Mouse (Mus musculus): ENCODE measurements around the gene Lrtm2. TPM values are rescaled to one million over a fixed set of nuclear protein-coding genes. Genes with fewer than 3 reads are reported as not detected.

The Lrtm2 gene
- polyA plus RNA-seq, 1 experiment: not detected

DNA sequence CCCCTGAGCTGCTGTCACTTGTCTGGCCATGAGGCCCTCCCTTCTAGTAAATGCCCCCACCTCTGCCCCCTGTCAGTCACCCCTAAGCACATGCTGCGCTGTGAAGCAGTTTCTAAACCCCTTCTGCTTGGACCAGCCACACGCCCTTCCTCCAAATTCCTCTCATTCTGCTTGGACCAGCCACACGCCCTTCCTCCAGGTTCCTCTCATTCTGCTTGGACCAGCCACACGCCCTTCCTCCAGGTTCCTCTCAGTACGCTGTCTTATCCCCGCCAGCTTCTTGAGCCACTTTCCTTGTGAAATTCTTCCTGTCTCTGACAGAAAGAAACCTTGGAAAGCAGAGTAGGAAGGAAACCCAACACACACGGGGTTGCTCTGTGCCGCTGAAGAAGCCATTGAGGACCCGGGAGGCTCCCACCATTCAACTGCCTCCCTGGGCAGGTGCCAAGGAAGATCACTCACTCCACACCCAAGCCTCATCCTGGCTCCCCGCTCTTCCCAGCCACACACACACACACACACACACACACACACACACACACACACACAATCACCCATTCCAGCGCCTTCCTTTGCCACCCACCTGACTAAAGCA lies 1.9 kb downstream of the Lrtm2 start:
- no peaks in the 10 kb centered on the region for H3K4me1 ChIP-seq (ENCODE audit: control insufficient read depth)
- H3K9me3 ChIP-seq (ENCODE audit: control insufficient read depth, low read length): no peaks in the 10 kb centered on the region
- TF ChIP-seq TAL1 (IDR thresholded peaks at IDR 0.05; ENCODE audit: low read length): no peak
- no peak for TF ChIP-seq GATA1 (IDR thresholded peaks at IDR 0.05; ENCODE audit: low read length)
- H3K4me3 ChIP-seq (replicated peaks): no peak overlapping the region
- peaks cover 53% of the 10 kb centered on the region for H3K27me3 ChIP-seq (ENCODE audit: control insufficient read depth)
- no peaks in the 10 kb centered on the region for H3K36me3 ChIP-seq (ENCODE audit: control insufficient read depth)

GRCm38 (mm10) chr6:119326541-119326940 lies 4.0 kb downstream of the Lrtm2 start:
- TF ChIP-seq GATA1 (IDR thresholded peaks at IDR 0.05; ENCODE audit: low read length) (no peak), TAL1 (IDR thresholded peaks at IDR 0.05; ENCODE audit: low read length) (no peak)
- Histone ChIP-seq H3K9me3 (ENCODE audit: control insufficient read depth, low read length) (no peaks in the 10 kb centered on the region), H3K27me3 (ENCODE audit: control insufficient read depth) (peaks cover 45% of the 10 kb centered on the region), H3K4me1 (ENCODE audit: control insufficient read depth) (no peaks in the 10 kb centered on the region), H3K36me3 (ENCODE audit: control insufficient read depth) (no peaks in the 10 kb centered on the region), H3K4me3 (replicated peaks) (no peak overlapping the region)

GRCm38 (mm10) chr6:119325978-119326377 lies 4.6 kb downstream of the Lrtm2 start:
- no peak for TF ChIP-seq TAL1 (IDR thresholded peaks at IDR 0.05; ENCODE audit: low read length)
- TF ChIP-seq GATA1 (IDR thresholded peaks at IDR 0.05; ENCODE audit: low read length): no peak
- Histone ChIP-seq H3K9me3 (ENCODE audit: control insufficient read depth, low read length) (no peaks in the 10 kb centered on the region), H3K4me3 (replicated peaks) (no peak overlapping the region), H3K4me1 (ENCODE audit: control insufficient read depth) (no peaks in the 10 kb centered on the region), H3K27me3 (ENCODE audit: control insufficient read depth) (peaks cover 39% of the 10 kb centered on the region), H3K36me3 (ENCODE audit: control insufficient read depth) (no peaks in the 10 kb centered on the region)

- Histone ChIP-seq H3K9me3 (ENCODE audit: control insufficient read depth, low read length) (no peaks in the 10 kb centered on the region; the same call in 1 of the 2 replicates), H3K4me3 (replicated peaks) (no peak overlapping the region), H3K27me3 (ENCODE audit: control insufficient read depth) (peaks cover 27% of the 10 kb centered on the region), H3K4me1 (ENCODE audit: control insufficient read depth) (no peaks in the 10 kb centered on the region), H3K36me3 (ENCODE audit: control insufficient read depth) (no peaks in the 10 kb centered on the region)
- TF ChIP-seq GATA1 (IDR thresholded peaks at IDR 0.05; ENCODE audit: low read length) (no peak), TAL1 (IDR thresholded peaks at IDR 0.05; ENCODE audit: low read length) (no peak)
Observed at GRCm38 (mm10) chr6:119324776-119325175, 5.8 kb downstream of the Lrtm2 start.

- Histone ChIP-seq H3K4me1 (ENCODE audit: control insufficient read depth) (no peaks in the 10 kb centered on the region), H3K9me3 (ENCODE audit: control insufficient read depth, low read length) (peaks cover 5% of the 10 kb centered on the region), H3K4me3 (replicated peaks) (no peak overlapping the region), H3K36me3 (ENCODE audit: control insufficient read depth) (no peaks in the 10 kb centered on the region), H3K27me3 (ENCODE audit: control insufficient read depth) (peaks cover 3% of the 10 kb centered on the region; the same call in 1 of the 2 replicates)
- TF ChIP-seq TAL1 (IDR thresholded peaks at IDR 0.05; ENCODE audit: low read length) (no peak), GATA1 (IDR thresholded peaks at IDR 0.05; ENCODE audit: low read length) (no peak)
Observed at GRCm38 (mm10) chr6:119321752-119322151, 8.8 kb downstream of the Lrtm2 start.

DNA sequence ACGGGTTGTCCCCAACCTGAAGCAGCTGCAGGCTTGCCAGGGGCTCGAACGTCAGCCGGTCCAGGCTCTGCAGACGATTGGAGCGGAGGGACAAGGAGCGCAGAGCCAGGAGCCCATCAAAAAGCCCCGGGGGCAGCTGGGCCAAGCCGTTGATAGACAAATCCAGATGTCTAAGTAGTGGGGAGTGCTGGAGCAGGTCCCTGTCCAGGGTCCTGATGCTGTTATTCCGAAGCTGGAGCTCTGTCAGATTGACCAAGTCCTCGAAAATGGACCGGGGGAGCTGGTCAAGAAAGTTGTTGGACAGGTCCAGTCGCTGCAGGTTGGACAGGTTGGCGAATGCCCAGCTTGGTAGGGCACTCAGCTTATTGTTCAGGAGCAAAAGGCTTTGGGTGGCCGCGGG lies 10.1 kb downstream of the Lrtm2 start:
- Histone ChIP-seq H3K4me1 (ENCODE audit: control insufficient read depth) (no peaks in the 10 kb centered on the region), H3K27me3 (ENCODE audit: control insufficient read depth) (no peaks in the 10 kb centered on the region), H3K36me3 (ENCODE audit: control insufficient read depth) (no peaks in the 10 kb centered on the region), H3K4me3 (replicated peaks) (no peak overlapping the region), H3K9me3 (ENCODE audit: control insufficient read depth, low read length) (peaks cover 5% of the 10 kb centered on the region)
- TF ChIP-seq TAL1 (IDR thresholded peaks at IDR 0.05; ENCODE audit: low read length) (no peak), GATA1 (IDR thresholded peaks at IDR 0.05; ENCODE audit: low read length) (no peak)

DNA sequence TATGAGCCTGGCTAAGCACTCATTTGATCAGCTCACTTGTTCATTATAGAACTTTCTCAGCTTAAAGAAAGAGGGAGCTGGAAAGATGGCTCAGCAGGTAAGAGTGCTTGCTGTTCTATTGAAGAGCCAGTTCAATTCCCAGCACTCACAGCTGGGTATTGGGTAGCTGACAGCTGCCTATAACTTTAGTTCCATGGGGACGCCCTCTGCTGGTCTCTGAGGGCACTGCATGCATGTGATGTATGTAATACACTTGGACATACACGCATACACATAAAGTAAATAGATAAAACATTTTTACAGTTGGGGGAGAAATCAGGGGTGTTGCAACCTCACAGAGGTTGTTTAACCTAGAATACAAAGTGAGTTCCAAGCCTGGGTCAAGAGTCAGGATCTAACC lies 11.2 kb downstream of the Lrtm2 start:
- TF ChIP-seq TAL1 (IDR thresholded peaks at IDR 0.05; ENCODE audit: low read length): no peak
- TF ChIP-seq GATA1 (IDR thresholded peaks at IDR 0.05; ENCODE audit: low read length): no peak
- Histone ChIP-seq H3K4me3 (replicated peaks) (no peak overlapping the region), H3K27me3 (ENCODE audit: control insufficient read depth) (no peaks in the 10 kb centered on the region)

DNA sequence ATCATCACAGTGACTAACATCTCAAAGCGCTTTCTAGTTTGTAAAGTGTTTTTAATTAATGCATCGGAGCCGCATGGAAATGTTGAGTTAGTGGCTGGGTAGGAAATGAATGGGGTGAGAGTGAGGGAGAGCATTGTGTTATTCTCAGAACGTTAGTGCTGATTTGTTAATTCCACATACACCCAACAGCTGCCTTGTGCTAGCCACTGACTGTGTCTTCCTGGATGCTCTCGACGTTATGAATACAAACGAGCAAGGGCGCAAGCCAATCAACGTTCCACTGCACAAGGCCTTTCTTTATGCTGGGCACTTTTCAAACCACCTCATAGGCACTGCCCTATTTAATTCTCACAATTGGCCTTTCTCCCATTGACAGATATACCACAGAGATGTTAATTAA lies 11.8 kb downstream of the Lrtm2 start:
- Histone ChIP-seq H3K9me3 (ENCODE audit: control insufficient read depth, low read length) (peaks cover 5% of the 10 kb centered on the region), H3K27me3 (ENCODE audit: control insufficient read depth) (no peaks in the 10 kb centered on the region), H3K4me1 (ENCODE audit: control insufficient read depth) (no peaks in the 10 kb centered on the region), H3K4me3 (replicated peaks) (no peak overlapping the region), H3K36me3 (ENCODE audit: control insufficient read depth) (no peaks in the 10 kb centered on the region)
- TF ChIP-seq TAL1 (IDR thresholded peaks at IDR 0.05; ENCODE audit: low read length) (no peak), GATA1 (IDR thresholded peaks at IDR 0.05; ENCODE audit: low read length) (no peak)

More for the DNA sequence above, 11.2 kb downstream of the Lrtm2 start:
- H3K36me3 ChIP-seq (ENCODE audit: control insufficient read depth): no peaks in the 10 kb centered on the region
- peaks cover 5% of the 10 kb centered on the region for H3K9me3 ChIP-seq (ENCODE audit: control insufficient read depth, low read length)
- H3K4me1 ChIP-seq (ENCODE audit: control insufficient read depth): no peaks in the 10 kb centered on the region

DNA sequence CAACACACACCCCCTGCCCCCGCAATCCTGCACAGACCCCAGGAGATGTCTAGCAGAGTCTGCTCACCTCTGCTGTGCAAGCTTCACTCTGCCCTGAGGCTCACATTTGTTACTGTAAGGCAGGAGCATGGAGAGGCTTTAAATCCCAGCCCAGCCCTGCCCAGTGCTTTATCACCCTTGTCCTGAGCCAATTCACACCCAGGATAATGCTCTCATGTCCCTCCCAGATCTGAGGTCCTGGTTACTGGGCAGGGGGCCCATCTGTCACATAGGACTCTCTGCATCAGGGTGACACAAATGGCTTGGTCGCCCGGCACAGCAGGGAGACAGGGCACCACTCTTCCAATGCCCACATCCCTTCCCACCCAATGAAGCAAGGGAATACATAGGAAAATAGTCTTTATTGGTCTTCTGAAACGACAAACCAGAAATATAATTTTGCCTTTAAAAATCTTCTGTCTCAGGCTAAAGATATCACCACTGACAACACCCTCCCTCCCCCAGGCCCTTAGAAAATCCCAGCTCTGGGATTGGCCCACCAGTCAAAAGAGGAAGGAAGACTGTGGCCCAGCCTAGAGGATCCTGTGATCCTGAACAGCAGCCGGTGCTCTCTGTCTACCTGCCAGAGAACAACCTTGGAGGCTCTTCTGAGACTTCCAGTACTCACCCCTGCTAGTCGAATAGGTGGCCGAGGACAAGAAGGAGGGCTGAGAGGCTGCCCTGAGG lies 15.7 kb downstream of the Lrtm2 start:
- H3K9me3 ChIP-seq (ENCODE audit: control insufficient read depth, low read length): peaks cover 5% of the 10 kb centered on the region
- 0 out of 2 replicates have a peak, but pooled peaks cover 3% of the 10 kb centered on the region for H3K27me3 ChIP-seq (ENCODE audit: control insufficient read depth)
- TF ChIP-seq GATA1 (IDR thresholded peaks at IDR 0.05; ENCODE audit: low read length) (no peak), TAL1 (IDR thresholded peaks at IDR 0.05; ENCODE audit: low read length) (no peak)
- no peaks in the 10 kb centered on the region for H3K4me1 ChIP-seq (ENCODE audit: control insufficient read depth)
- H3K4me3 ChIP-seq (replicated peaks): no peak overlapping the region
- H3K36me3 ChIP-seq (ENCODE audit: control insufficient read depth): no peaks in the 10 kb centered on the region

Measured in erythroblast, embryonic 14.5 days (primary cell).